Mouse (Mus musculus) liver, postnatal 0 days (tissue): ENCODE results near the gene Washc4. TPM values are rescaled to one million over a fixed set of nuclear protein-coding genes. Genes with fewer than 3 reads are reported as not detected.

Experiments used
- ATAC-seq: fragments of 200-750 bp; cut with Nextera tagmentation; 2 replicates; pipeline ENCODE4 v1.8.0; 2017; ENCODE audit warnings: mild to moderate bottlenecking, moderate library complexity
- DNase-seq: peaks from one replicate; pipeline ENCODE4 v3.0.0-alpha.2; 2016
- H3K27ac ChIP-seq: fragments of 300-500 bp; sonication (generic); 2 replicates; pipeline ENCODE4 v1.5.1; 2014; ENCODE audit warnings: antibody characterized with exemption, moderate library complexity, mild to moderate bottlenecking, low read depth
- H3K27me3 ChIP-seq: fragments of 300-500 bp; sonication (generic); 2 replicates; pipeline ENCODE4 v1.6.1; 2014; ENCODE audit warnings: low read length, control low read depth, mixed read lengths; ENCODE audit not compliant: insufficient read depth
- H3K36me3 ChIP-seq: fragments of 300-500 bp; sonication (generic); replicated peaks from 2 replicates; pipeline ENCODE4 v1.6.1; 2014; ENCODE audit warnings: mild to moderate bottlenecking, control low read depth, low read length, moderate library complexity, mixed read lengths; ENCODE audit not compliant: insufficient read depth
- H3K4me1 ChIP-seq: fragments of 300-500 bp; sonication (generic); 2 replicates; pipeline ENCODE4 v1.6.1; 2014; ENCODE audit warnings: antibody characterized with exemption, mild to moderate bottlenecking, control low read depth; ENCODE audit not compliant: insufficient read depth
- H3K4me2 ChIP-seq: fragments of 300-500 bp; sonication (generic); 2 replicates; pipeline ENCODE4 v1.6.1; 2014; ENCODE audit warnings: low read depth, mild to moderate bottlenecking, low read length, moderate library complexity, mixed read lengths
- H3K4me3 ChIP-seq: fragments of 300-500 bp; sonication (generic); 2 replicates; pipeline ENCODE4 v1.5.1; 2014; ENCODE audit warnings: low read depth, low read length
- H3K9ac ChIP-seq: fragments of 300-500 bp; sonication (generic); replicated peaks from 2 replicates; pipeline ENCODE4 v1.6.1; 2014; ENCODE audit warnings: mild to moderate bottlenecking, moderate library complexity
- H3K9me3 ChIP-seq: fragments of 300-500 bp; sonication (generic); 2 replicates; pipeline ENCODE4 v1.6.1; 2016; ENCODE audit warnings: mild to moderate bottlenecking, control low read depth, low read length, mixed read lengths
- CTCF ChIP-seq: sonication (generic); IDR thresholded peaks from 2 replicates; pipeline ENCODE4 v1.5.1; 2016; ENCODE audit warnings: antibody characterized with exemption, low read depth
- EP300 ChIP-seq: IDR thresholded peaks from 2 replicates; pipeline ENCODE4 v1.6.1; 2016; ENCODE audit warnings: antibody characterized with exemption, low read depth, mild to moderate bottlenecking
- WGBS: fragments of 180-500 bp; shearing (Covaris S2); extraction: QIAGEN DNeasy Blood & Tissue Kit; methylation state at CpG from one replicate; pipeline ENCODE4 v1.1.7; 2014; ENCODE audit not compliant: insufficient replicate concordance; 5-methylcytosine and 5-hydroxymethylcytosine counted together
- polyA plus RNA-seq: library from polyadenylated mRNA; unstranded; fragments of >200 nt; fragmentation: Nextera tagmentation; extraction: Ambion mirVana; gene quantifications from 2 replicates; pipeline ENCODE4 v1.2.1, GENCODE M21; 2015

The Washc4 gene
- polyA plus RNA-seq, 1 experiment from 2014 or later: 9.2 TPM

DNA sequence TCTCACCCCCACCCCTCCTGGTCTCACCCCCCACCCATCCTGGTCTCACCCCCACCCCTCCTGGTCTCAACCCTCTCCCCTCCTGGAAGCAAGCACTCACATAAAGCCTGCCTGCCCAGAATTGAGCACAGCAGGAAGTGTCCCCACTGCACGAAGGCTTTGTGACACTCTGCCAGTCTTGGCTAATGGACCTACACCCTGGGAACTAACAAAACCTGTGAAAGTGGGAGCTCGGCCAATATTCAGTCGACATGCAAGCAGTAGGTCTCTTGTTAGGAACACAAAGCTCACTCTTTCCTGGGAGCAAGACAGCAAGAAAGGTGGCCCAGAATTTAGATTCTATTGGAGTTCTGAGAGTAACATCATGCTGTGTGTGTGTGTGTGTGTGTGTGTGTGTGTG, 87.3 kb downstream of the Washc4 start:
- Histone ChIP-seq H3K27me3 (no peaks in the 10 kb centered on the region), H3K9ac (no peak overlapping the region), H3K4me1 (peaks cover 6% of the 10 kb centered on the region), H3K27ac (no peak overlapping the region), H3K4me2 (no peak overlapping the region), H3K4me3 (no peak overlapping the region), H3K9me3 (no peaks in the 10 kb centered on the region), H3K36me3 (peaks cover 11% of the 10 kb centered on the region; the same call in 1 of the 2 replicates)
- no peak for DNase-seq
- TF ChIP-seq EP300: no peak
- TF ChIP-seq CTCF: no peak
- no peak for ATAC-seq
- 64% methylated on average over 3 of the region's 3 CpGs for WGBS

- DNase-seq (no peak), ATAC-seq (no peak)
- Histone ChIP-seq H3K27me3 (no peaks in the 10 kb centered on the region), H3K9me3 (no peaks in the 10 kb centered on the region), H3K4me1 (peaks cover 6% of the 10 kb centered on the region), H3K36me3 (peaks cover 9% of the 10 kb centered on the region; the same call in 1 of the 2 replicates), H3K9ac (no peak overlapping the region), H3K27ac (no peak overlapping the region), H3K4me3 (no peak overlapping the region), H3K4me2 (no peak overlapping the region)
- 79% methylated on average over 10 of the region's 10 CpGs for WGBS
- TF ChIP-seq EP300 (no peak), CTCF (no peak)
These were observed 88.2 kb downstream of the Washc4 start for GRCm38 (mm10) chr10:83631775-83632174.

- H3K4me2 ChIP-seq: no peak overlapping the region
- H3K9ac ChIP-seq: no peak overlapping the region
- 75% methylated on average over 7 of the region's 7 CpGs for WGBS
- no peak overlapping the region for H3K27ac ChIP-seq
- H3K4me1 ChIP-seq: peaks cover 8% of the 10 kb centered on the region
- ATAC-seq: no peak
- H3K27me3 ChIP-seq: no peaks in the 10 kb centered on the region
- DNase-seq: no peak
- H3K4me3 ChIP-seq: no peak overlapping the region
- no peaks in the 10 kb centered on the region for H3K9me3 ChIP-seq
- H3K36me3 ChIP-seq: peaks cover 2% of the 10 kb centered on the region; the same call in 1 of the 2 replicates
- TF ChIP-seq CTCF: no peak
- no peak for TF ChIP-seq EP300
These were observed 89.3 kb downstream of the Washc4 start for GRCm38 (mm10) chr10:83632806-83633374.

- ATAC-seq (no peak), DNase-seq (peak; percentile 49)
These were observed 90.9 kb downstream of the Washc4 start for GRCm38 (mm10) chr10:83634461-83634860.

DNA sequence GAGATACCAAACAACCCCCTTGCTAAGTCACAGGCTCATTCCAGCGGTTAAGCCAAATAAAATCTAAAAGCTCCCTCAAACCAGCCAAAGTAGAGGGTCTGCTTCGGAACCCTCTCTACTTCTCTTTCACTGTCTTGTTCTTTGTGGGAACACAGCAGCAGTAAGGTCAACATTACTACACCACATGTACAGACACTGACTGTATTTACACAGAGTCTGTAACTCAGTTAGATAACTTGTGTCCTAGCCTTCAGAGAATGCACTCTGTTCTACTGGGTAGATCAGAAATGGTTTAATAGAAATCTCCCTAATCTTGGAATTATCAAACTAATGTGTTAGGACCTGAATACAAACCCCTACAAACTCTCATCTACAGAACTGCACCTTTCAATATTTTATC, 92.6 kb downstream of the Washc4 start:
- no peaks in the 10 kb centered on the region for H3K9me3 ChIP-seq
- H3K4me2 ChIP-seq: peak overlapping the region; percentile 59
- ATAC-seq (peak; percentile 76), DNase-seq (no peak)
- H3K4me3 ChIP-seq: 0 out of 2 replicates have a peak overlapping the region, but pooled peaks have one; percentile 13
- no peak for TF ChIP-seq EP300
- TF ChIP-seq CTCF: no peak
- H3K27ac ChIP-seq: peak overlapping the region; percentile 74
- H3K27me3 ChIP-seq: no peaks in the 10 kb centered on the region
- 59% methylated on average over 2 of the region's 2 CpGs for WGBS
- peaks cover 13% of the 10 kb centered on the region for H3K4me1 ChIP-seq
- H3K9ac ChIP-seq: no peak overlapping the region
- H3K36me3 ChIP-seq: peaks cover 8% of the 10 kb centered on the region; the same call in 1 of the 2 replicates

More at GRCm38 (mm10) chr10:83634461-83634860, 90.9 kb downstream of the Washc4 start:
- Histone ChIP-seq H3K4me1 (peaks cover 11% of the 10 kb centered on the region), H3K27me3 (no peaks in the 10 kb centered on the region), H3K4me3 (no peak overlapping the region), H3K27ac (no peak overlapping the region), H3K9ac (no peak overlapping the region), H3K9me3 (no peaks in the 10 kb centered on the region), H3K36me3 (peaks cover 2% of the 10 kb centered on the region; the same call in 1 of the 2 replicates), H3K4me2 (no peak overlapping the region)
- no peak for TF ChIP-seq CTCF
- no peak for TF ChIP-seq EP300
- 8% methylated on average over 5 of the region's 5 CpGs for WGBS

DNA sequence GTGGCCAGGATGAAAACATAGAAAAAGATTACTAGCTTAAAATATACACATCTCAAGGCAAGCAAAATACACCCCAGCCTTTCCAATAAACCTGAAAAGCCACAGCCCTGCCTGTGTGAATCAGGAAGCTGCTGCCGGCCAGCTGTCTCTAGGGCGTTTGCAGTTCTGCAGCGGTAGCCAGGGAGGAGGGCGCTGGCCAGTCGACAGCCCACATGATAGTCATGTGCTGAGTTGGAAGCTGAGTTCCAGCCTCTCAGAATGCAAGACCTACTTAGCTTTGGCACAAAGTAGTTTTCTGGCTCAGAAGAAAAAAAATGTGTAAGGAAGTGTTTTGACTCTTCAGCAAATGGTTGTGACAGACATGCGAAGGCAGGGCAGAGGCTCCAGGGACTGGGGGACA, 93.7 kb downstream of the Washc4 start:
- DNase-seq: peak; percentile 57
- Histone ChIP-seq H3K36me3 (0 out of 2 replicates have a peak, but pooled peaks cover 5% of the 10 kb centered on the region), H3K27ac (peak overlapping the region; percentile 57; the same call in 1 of the 2 replicates), H3K9ac (no peak overlapping the region), H3K4me3 (no peak overlapping the region), H3K4me1 (peaks cover 13% of the 10 kb centered on the region), H3K27me3 (no peaks in the 10 kb centered on the region), H3K4me2 (no peak overlapping the region), H3K9me3 (no peaks in the 10 kb centered on the region)
- no peak for TF ChIP-seq EP300
- 14% methylated on average over 6 of the region's 6 CpGs for WGBS
- ATAC-seq: peak; percentile 71
